Mouse (Mus musculus): ENCODE data around the gene Olfml2b. TPM values are rescaled to one million over a fixed set of nuclear protein-coding genes. Genes with fewer than 3 reads are reported as not detected.

The Olfml2b gene
- polyA plus RNA-seq, 1 experiment from 2014 or later = 25.3 TPM

GRCm38 (mm10) chr1:170674184-170674775 is 29.9 kb downstream of the Olfml2b start:
- Histone ChIP-seq H3K9ac (replicated peaks) (no peak overlapping the region), H3K9me3 (0 out of 2 replicates have a peak, but pooled peaks cover 5% of the 10 kb centered on the region), H3K27me3 (no peaks in the 10 kb centered on the region), H3K4me3 (replicated peaks) (no peak overlapping the region), H3K4me2 (no peak overlapping the region), H3K36me3 (peaks cover 51% of the 10 kb centered on the region), H3K27ac (no peak overlapping the region), H3K4me1 (replicated peaks) (peaks cover 7% of the 10 kb centered on the region; the same call in 1 of the 2 replicates)
- 86% methylated on average over 9 of the region's 9 CpGs for WGBS
- ATAC-seq (ENCODE audit: insufficient number of reproducible peaks, insufficient read depth, low FRiP score, low TSS enrichment, low read depth) = no peak

GRCm38 (mm10) chr1:170677681-170678080 is 33.3 kb downstream of the Olfml2b start:
- H3K9ac ChIP-seq (replicated peaks) = no peak overlapping the region
- no peak for ATAC-seq (ENCODE audit: insufficient number of reproducible peaks, insufficient read depth, low FRiP score, low TSS enrichment, low read depth)

DNA sequence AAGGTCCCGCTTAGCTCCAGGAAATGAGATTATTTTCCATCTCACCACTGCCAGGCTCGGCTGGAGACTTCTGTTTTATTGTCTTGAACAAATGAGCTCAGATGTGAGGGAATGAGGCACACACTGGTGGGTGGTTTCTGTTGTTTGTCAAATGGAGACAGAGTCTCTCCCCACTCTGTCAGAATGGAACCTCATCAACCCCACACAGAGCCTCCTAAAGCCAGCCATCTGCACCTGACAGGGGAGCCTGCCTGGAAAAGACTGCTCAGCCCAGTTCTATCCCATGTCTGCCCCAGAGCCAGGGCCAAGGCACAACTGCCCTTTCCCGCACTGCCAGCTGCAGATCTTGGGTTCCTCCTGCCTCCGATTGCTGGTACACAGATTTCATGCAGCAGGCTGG is 34.5 kb downstream of the Olfml2b start:
- no peak overlapping the region for H3K27ac ChIP-seq
- no peak for ATAC-seq (ENCODE audit: insufficient number of reproducible peaks, insufficient read depth, low FRiP score, low TSS enrichment, low read depth)
- WGBS = 55% methylated on average over 4 of the region's 4 CpGs
- no peaks in the 10 kb centered on the region for H3K9me3 ChIP-seq
- peaks cover 44% of the 10 kb centered on the region for H3K36me3 ChIP-seq
- no peaks in the 10 kb centered on the region for H3K27me3 ChIP-seq
- peaks cover 7% of the 10 kb centered on the region; the same call in 1 of the 2 replicates for H3K4me1 ChIP-seq (replicated peaks)
- H3K4me2 ChIP-seq = no peak overlapping the region
- H3K4me3 ChIP-seq (replicated peaks) = no peak overlapping the region
- no peak overlapping the region for H3K9ac ChIP-seq (replicated peaks)

More at GRCm38 (mm10) chr1:170677681-170678080, 33.3 kb downstream of the Olfml2b start:
- H3K4me1 ChIP-seq (replicated peaks) = peaks cover 7% of the 10 kb centered on the region; the same call in 1 of the 2 replicates
- peaks cover 44% of the 10 kb centered on the region for H3K36me3 ChIP-seq
- H3K27ac ChIP-seq = no peak overlapping the region
- H3K4me2 ChIP-seq = no peak overlapping the region
- no peaks in the 10 kb centered on the region for H3K27me3 ChIP-seq
- H3K4me3 ChIP-seq (replicated peaks) = no peak overlapping the region
- no peaks in the 10 kb centered on the region for H3K9me3 ChIP-seq
- 93% methylated on average over 4 of the region's 4 CpGs for WGBS

GRCm38 (mm10) chr1:170679624-170680023 is 35.3 kb downstream of the Olfml2b start:
- Histone ChIP-seq H3K27ac (no peak overlapping the region), H3K4me3 (replicated peaks) (no peak overlapping the region), H3K4me2 (no peak overlapping the region), H3K9me3 (no peaks in the 10 kb centered on the region), H3K9ac (replicated peaks) (no peak overlapping the region), H3K4me1 (replicated peaks) (peaks cover 7% of the 10 kb centered on the region; the same call in 1 of the 2 replicates), H3K36me3 (peaks cover 44% of the 10 kb centered on the region), H3K27me3 (no peaks in the 10 kb centered on the region)
- no peak for ATAC-seq (ENCODE audit: insufficient number of reproducible peaks, insufficient read depth, low FRiP score, low TSS enrichment, low read depth)
- whole genome bisulfite sequencing = 80% methylated on average over 2 of the region's 2 CpGs

DNA sequence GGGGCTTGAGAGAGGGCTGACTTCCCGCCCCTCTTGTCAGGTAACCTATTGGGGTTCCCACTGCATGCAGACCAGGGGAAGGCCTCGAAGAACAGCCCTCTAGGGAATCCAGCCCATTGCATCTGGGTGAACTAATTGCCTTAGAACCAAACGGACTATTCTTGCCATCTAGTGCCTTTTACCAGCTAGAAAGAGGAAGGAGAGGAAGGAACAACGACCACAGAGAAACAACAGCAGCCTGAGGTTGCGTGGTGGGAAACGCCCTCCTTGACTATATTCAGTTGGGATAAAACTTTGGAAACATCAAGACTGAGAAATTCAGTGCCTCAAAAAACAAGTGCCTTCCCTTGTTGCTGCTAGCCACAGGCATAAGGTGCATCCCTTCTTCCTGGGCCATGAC is 39.5 kb downstream of the Olfml2b start:
- WGBS = 77% methylated on average over 6 of the region's 6 CpGs

GRCm38 (mm10) chr1:170689773-170690172 is 45.4 kb downstream of the Olfml2b start:
- Histone ChIP-seq H3K4me2 (no peak overlapping the region), H3K4me1 (replicated peaks) (peaks cover 12% of the 10 kb centered on the region; the same call in 1 of the 2 replicates), H3K27ac (no peak overlapping the region), H3K36me3 (no peaks in the 10 kb centered on the region), H3K9me3 (0 out of 2 replicates have a peak, but pooled peaks cover 3% of the 10 kb centered on the region), H3K4me3 (replicated peaks) (no peak overlapping the region), H3K27me3 (no peaks in the 10 kb centered on the region), H3K9ac (replicated peaks) (no peak overlapping the region)
- 93% methylated on average over 8 of the region's 8 CpGs for WGBS
- no peak for ATAC-seq (ENCODE audit: insufficient number of reproducible peaks, insufficient read depth, low FRiP score, low TSS enrichment, low read depth)

More for the DNA sequence above, 39.5 kb downstream of the Olfml2b start:
- H3K4me1 ChIP-seq (replicated peaks) = peaks cover 3% of the 10 kb centered on the region; the same call in 1 of the 2 replicates
- H3K27me3 ChIP-seq = no peaks in the 10 kb centered on the region
- no peak for ATAC-seq (ENCODE audit: insufficient number of reproducible peaks, insufficient read depth, low FRiP score, low TSS enrichment, low read depth)
- H3K9ac ChIP-seq (replicated peaks) = no peak overlapping the region
- no peak overlapping the region for H3K4me2 ChIP-seq
- H3K36me3 ChIP-seq = peaks cover 18% of the 10 kb centered on the region
- no peak overlapping the region for H3K4me3 ChIP-seq (replicated peaks)
- H3K9me3 ChIP-seq = no peaks in the 10 kb centered on the region
- no peak overlapping the region for H3K27ac ChIP-seq

DNA sequence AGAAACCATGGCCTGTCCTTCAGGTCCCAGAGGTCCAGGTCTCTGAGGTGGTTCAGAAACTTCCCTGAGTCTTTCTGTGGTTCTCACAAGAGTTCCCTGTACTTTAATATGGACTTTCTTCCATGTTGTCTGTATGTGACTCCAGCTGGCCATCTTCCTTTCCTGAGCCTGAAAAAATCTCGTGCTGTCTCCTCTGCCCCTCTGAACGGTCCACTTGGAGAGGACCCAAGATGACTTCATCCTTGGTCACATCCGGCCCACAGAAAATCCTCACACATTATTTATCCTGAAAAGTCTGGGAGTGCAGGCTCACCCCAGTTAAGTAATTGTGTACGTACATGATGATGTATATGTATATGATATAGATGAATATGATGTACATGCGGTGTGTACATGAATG is 47.0 kb downstream of the Olfml2b start:
- Histone ChIP-seq H3K27me3 (no peaks in the 10 kb centered on the region), H3K4me2 (no peak overlapping the region), H3K9ac (replicated peaks) (no peak overlapping the region), H3K9me3 (0 out of 2 replicates have a peak, but pooled peaks cover 3% of the 10 kb centered on the region), H3K4me1 (replicated peaks) (peaks cover 12% of the 10 kb centered on the region; the same call in 1 of the 2 replicates), H3K36me3 (no peaks in the 10 kb centered on the region), H3K4me3 (replicated peaks) (no peak overlapping the region), H3K27ac (no peak overlapping the region)
- WGBS = 92% methylated on average over 5 of the region's 5 CpGs
- ATAC-seq (ENCODE audit: insufficient number of reproducible peaks, insufficient read depth, low FRiP score, low TSS enrichment, low read depth) = no peak

DNA sequence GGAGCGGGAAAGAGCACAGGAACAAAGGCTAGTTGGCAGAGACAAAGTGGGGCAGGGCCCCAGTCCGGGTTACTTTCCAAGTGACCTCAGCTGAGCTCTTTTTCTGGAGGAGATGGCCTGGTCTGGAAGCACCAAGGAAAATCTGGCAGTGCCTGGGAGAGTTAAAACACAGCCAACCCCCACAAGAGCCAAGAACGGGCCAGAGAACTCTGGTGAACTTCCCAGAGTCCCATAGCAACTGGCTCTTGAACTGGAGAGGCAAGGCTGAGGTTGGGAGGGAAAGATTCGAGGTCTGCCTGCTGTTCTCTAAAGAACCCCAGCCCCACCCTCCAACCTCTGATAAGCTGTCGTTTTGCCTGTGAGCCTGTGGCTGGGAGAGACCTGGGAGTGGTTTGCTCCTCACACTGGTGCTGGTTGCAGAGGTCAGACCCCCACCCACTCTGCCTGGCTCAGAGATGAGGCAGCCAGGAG is 50.5 kb downstream of the Olfml2b start:
- no peaks in the 10 kb centered on the region for H3K27me3 ChIP-seq
- no peak overlapping the region for H3K4me3 ChIP-seq (replicated peaks)
- H3K27ac ChIP-seq = no peak overlapping the region
- no peak overlapping the region for H3K4me2 ChIP-seq
- H3K9ac ChIP-seq (replicated peaks) = no peak overlapping the region
- peaks cover 12% of the 10 kb centered on the region; the same call in 1 of the 2 replicates for H3K4me1 ChIP-seq (replicated peaks)
- no peak for ATAC-seq (ENCODE audit: insufficient number of reproducible peaks, insufficient read depth, low FRiP score, low TSS enrichment, low read depth)
- no peaks in the 10 kb centered on the region for H3K36me3 ChIP-seq
- 57% methylated on average over 5 of the region's 5 CpGs for WGBS
- H3K9me3 ChIP-seq = 0 out of 2 replicates have a peak, but pooled peaks cover 3% of the 10 kb centered on the region

GRCm38 (mm10) chr1:170695326-170695725 is 51.0 kb downstream of the Olfml2b start:
- Histone ChIP-seq H3K4me1 (replicated peaks) (peaks cover 12% of the 10 kb centered on the region; the same call in 1 of the 2 replicates), H3K4me3 (replicated peaks) (no peak overlapping the region), H3K36me3 (no peaks in the 10 kb centered on the region), H3K4me2 (no peak overlapping the region), H3K27ac (no peak overlapping the region), H3K27me3 (no peaks in the 10 kb centered on the region), H3K9me3 (0 out of 2 replicates have a peak, but pooled peaks cover 3% of the 10 kb centered on the region), H3K9ac (replicated peaks) (no peak overlapping the region)
- ATAC-seq (ENCODE audit: insufficient number of reproducible peaks, insufficient read depth, low FRiP score, low TSS enrichment, low read depth) = no peak
- WGBS = 72% methylated on average over 6 of the region's 6 CpGs

DNA sequence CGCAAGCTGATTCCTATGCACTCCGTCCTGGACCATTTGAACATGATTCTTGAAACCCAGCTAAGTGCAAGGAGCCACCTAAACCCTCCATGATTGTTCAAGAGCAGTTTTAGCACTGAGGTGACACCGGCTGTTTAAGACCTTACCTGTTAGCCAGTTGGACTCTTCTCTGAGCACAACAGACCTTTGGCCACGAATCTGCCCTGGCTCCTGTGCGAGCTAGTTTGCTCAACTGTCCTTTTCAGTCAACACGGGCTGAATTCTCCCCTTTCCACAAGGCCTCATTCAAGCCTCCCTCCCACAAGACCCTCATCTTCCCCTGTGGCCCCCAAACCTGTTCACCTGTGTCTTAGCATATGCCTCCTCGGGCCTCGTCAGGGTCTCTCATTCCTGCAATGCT is 52.7 kb downstream of the Olfml2b start:
- Histone ChIP-seq H3K27me3 (no peaks in the 10 kb centered on the region), H3K27ac (no peak overlapping the region), H3K9ac (replicated peaks) (no peak overlapping the region), H3K4me3 (replicated peaks) (no peak overlapping the region), H3K4me1 (replicated peaks) (peaks cover 26% of the 10 kb centered on the region), H3K36me3 (no peaks in the 10 kb centered on the region), H3K9me3 (0 out of 2 replicates have a peak, but pooled peaks cover 3% of the 10 kb centered on the region), H3K4me2 (no peak overlapping the region)
- no peak for ATAC-seq (ENCODE audit: insufficient number of reproducible peaks, insufficient read depth, low FRiP score, low TSS enrichment, low read depth)
- 93% methylated on average over 8 of the region's 8 CpGs for WGBS

DNA sequence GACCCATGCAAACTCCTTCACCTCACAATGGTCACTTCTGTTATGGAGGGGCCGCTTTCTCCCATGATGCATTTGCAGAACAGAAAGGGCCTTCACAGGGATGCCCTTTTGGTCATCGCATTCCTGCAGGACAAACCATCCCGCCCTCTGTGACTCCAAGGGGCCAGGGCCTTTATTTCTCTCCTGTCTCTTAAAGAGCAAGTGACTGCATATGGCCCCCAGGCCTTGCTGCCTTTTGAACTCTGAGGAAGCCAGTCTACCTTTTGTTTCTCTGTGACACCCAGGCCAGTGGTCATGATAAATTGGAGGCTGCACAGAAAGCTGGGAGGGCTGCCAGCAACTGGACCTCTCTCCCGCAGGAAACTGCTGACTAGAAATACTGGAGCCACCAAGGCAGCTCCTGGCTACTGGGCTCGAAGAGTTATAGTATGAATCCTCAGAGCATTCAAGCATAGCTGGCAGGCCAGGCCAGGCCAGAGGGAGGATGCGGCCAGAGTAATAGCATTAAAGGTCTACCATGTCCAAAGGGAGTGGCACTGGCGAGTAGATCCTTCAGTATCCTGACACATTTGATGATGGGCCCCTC is 53.5 kb downstream of the Olfml2b start:
- H3K4me3 ChIP-seq (replicated peaks) = no peak overlapping the region
- 77% methylated on average over 7 of the region's 7 CpGs for WGBS
- H3K27me3 ChIP-seq = no peaks in the 10 kb centered on the region
- no peaks in the 10 kb centered on the region for H3K9me3 ChIP-seq
- H3K4me2 ChIP-seq = no peak overlapping the region
- ATAC-seq (ENCODE audit: insufficient number of reproducible peaks, insufficient read depth, low FRiP score, low TSS enrichment, low read depth) = no peak
- no peak overlapping the region for H3K27ac ChIP-seq
- H3K36me3 ChIP-seq = no peaks in the 10 kb centered on the region
- peaks cover 31% of the 10 kb centered on the region for H3K4me1 ChIP-seq (replicated peaks)
- no peak overlapping the region for H3K9ac ChIP-seq (replicated peaks)
